Mouse (Mus musculus): Measurements from ENCODE around the gene Sbf1. TPM values are rescaled to one million over a fixed set of nuclear protein-coding genes. Genes with fewer than 3 reads are reported as not detected.

Sbf1 gene
- total and polyA plus RNA-seq, 3 experiments: 22.6 to 79.1 (median 69.3) TPM

DNA sequence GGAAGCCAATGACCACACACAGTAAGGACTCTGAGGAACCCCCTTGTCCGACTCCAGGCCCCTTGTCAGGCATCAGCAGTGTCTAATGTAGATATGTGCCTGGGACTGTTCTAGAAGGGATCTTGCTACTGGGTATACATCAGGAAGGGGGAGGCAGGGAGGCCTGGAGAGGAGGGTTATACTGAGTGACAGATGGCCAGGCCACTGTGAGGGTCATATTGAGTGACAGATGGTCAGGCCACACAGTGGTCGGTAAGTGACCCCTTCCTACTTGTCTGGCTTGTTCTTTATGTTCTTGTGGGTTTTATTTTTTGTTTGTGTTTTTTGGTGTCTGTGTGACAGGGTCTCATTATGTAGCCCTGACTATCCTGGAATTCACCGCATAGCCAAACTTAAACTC lies 39.6 kb downstream of the Sbf1 start:
- Histone ChIP-seq H3K4me1 (ENCODE audit: control insufficient read depth in 1 of 2, insufficient read depth in 2 of 2) (no peaks in the 10 kb centered on the region), H3K79me2 (replicated peaks; ENCODE audit: control insufficient read depth, extremely low read depth, insufficient read depth, poor library complexity, severe bottlenecking) (no peaks in the 10 kb centered on the region), H3K9me3 (replicated peaks; ENCODE audit: low read length) (no peaks in the 10 kb centered on the region), H3K36me3 (replicated peaks in 1 of 2; ENCODE audit: control insufficient read depth in 1 of 2, insufficient read depth in 1 of 2, low read length in 1 of 2) (peaks cover 4 to 55% of the 10 kb centered on the region in 2 experiments), H3K9ac (ENCODE audit: insufficient read depth, low read depth) (no peak overlapping the region), H3K27ac (ENCODE audit: insufficient read depth, low read depth) (no peak overlapping the region), H3K27me3 (replicated peaks) (no peaks in the 10 kb centered on the region), H3K4me2 (ENCODE audit: insufficient read depth, low read depth, poor library complexity, severe bottlenecking) (no peak overlapping the region), H3K4me3 (replicated peaks in 1 of 3; ENCODE audit: low read depth in 2 of 3, low read length in 2 of 3, poor library complexity in 1 of 3) (no peak overlapping the region)
- dilution Hi-C loops (cut with MboI; ENCODE audit: extremely low pct_ligation_motif_present, extremely low pct_unique_long_range_greater_than_20kb, low sequenced_read_pairs) (no loop called here), in situ Hi-C loops (cut with MboI; ENCODE audit: low pct_ligation_motif_present, low pct_unique_long_range_greater_than_20kb, low sequenced_read_pairs) (no loop called here)
- TF ChIP-seq ELF1 (IDR thresholded peaks at IDR 0.05; ENCODE audit: low read depth, low read length): no peak
- no peak for TF ChIP-seq TCF12 (IDR thresholded peaks at IDR 0.05; ENCODE audit: low read depth, low read length)
- no peak for TF ChIP-seq TBP (conservative IDR thresholded peaks at IDR 0.05; ENCODE audit: low read depth, low read length)
- no peak for TF ChIP-seq SMC3 (IDR thresholded peaks at IDR 0.05; ENCODE audit: low read depth, low read length)
- no peak for TF ChIP-seq USF2 (conservative IDR thresholded peaks at IDR 0.05; ENCODE audit: low read depth, low read length)
- no peak for TF ChIP-seq ZMIZ1 (IDR thresholded peaks at IDR 0.05; ENCODE audit: low read depth, low read length)
- no peak for TF ChIP-seq CHD1 (IDR thresholded peaks at IDR 0.05; ENCODE audit: low read depth, low read length)
- no peak for TF ChIP-seq E2F4 (IDR thresholded peaks at IDR 0.05; ENCODE audit: insufficient replicate concordance, low read depth, low read length)
- TF ChIP-seq POLR2AphosphoS2 (IDR thresholded peaks at IDR 0.05; ENCODE audit: low read depth, low read length): no peak
- TF ChIP-seq ZNF384 (IDR thresholded peaks at IDR 0.05; ENCODE audit: low read depth, low read length): no peak
- TF ChIP-seq ZKSCAN1 (IDR thresholded peaks at IDR 0.05; ENCODE audit: borderline replicate concordance, low read depth, low read length): no peak
- TF ChIP-seq POLR2A (IDR thresholded peaks at IDR 0.05; ENCODE audit: low read depth, low read length): no peak
- DNase-seq (ENCODE audit: extremely low read depth): no peak

DNA sequence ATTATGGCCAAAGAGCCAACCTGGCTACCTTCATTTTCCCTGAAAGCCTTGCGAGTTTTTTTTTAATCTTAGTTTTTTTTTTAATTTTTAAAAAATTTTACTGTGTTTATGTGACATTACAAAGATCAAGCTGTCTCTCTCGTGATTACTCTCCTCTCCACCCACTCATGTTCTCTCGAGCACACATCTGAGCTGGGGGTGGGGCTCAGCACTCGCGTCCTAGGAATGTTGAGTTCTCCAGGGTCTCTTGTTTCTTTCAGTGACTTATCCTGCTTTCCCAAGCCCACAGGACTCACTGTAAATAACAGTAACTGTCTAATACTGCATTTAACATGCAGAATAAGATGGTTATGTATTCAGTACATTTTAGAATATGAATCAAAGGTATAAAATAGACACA lies 50.6 kb downstream of the Sbf1 start:
- dilution Hi-C loops (cut with MboI; ENCODE audit: extremely low pct_ligation_motif_present, extremely low pct_unique_long_range_greater_than_20kb, low sequenced_read_pairs) (no loop called here), in situ Hi-C loops (cut with MboI; ENCODE audit: low pct_ligation_motif_present, low pct_unique_long_range_greater_than_20kb, low sequenced_read_pairs) (no loop called here)
- TF ChIP-seq USF2 (conservative IDR thresholded peaks at IDR 0.05; ENCODE audit: low read depth, low read length) (no peak), KAT2A (IDR thresholded peaks at IDR 0.05; ENCODE audit: insufficient replicate concordance, low read length) (no peak), NRF1 (IDR thresholded peaks at IDR 0.05; ENCODE audit: low read depth, low read length) (no peak), JUND (conservative IDR thresholded peaks at IDR 0.05; ENCODE audit: low read depth, low read length) (no peak), CHD1 (IDR thresholded peaks at IDR 0.05; ENCODE audit: low read depth, low read length) (no peak), E2F4 (IDR thresholded peaks at IDR 0.05; ENCODE audit: insufficient replicate concordance, low read depth, low read length) (no peak), MXI1 (IDR thresholded peaks at IDR 0.05; ENCODE audit: low read depth, low read length) (no peak), RAD21 (IDR thresholded peaks at IDR 0.05; ENCODE audit: low read depth, low read length) (no peak), POLR2A (IDR thresholded peaks at IDR 0.05; ENCODE audit: low read depth, low read length) (no peak), MAX (IDR thresholded peaks at IDR 0.05; ENCODE audit: low read length) (no peak), GABPA (IDR thresholded peaks at IDR 0.05; ENCODE audit: insufficient replicate concordance, low read depth, low read length) (no peak), TBP (conservative IDR thresholded peaks at IDR 0.05; ENCODE audit: low read depth, low read length) (no peak), SMC3 (IDR thresholded peaks at IDR 0.05; ENCODE audit: low read depth, low read length) (no peak), BHLHE40 (IDR thresholded peaks at IDR 0.05; ENCODE audit: low read depth, low read length) (no peak), ZNF384 (IDR thresholded peaks at IDR 0.05; ENCODE audit: low read depth, low read length) (no peak), MAZ (IDR thresholded peaks at IDR 0.05; ENCODE audit: low read depth, low read length) (no peak), IRF4 (IDR thresholded peaks at IDR 0.05; ENCODE audit: low read depth, low read length) (no peak), ZKSCAN1 (IDR thresholded peaks at IDR 0.05; ENCODE audit: borderline replicate concordance, low read depth, low read length) (no peak)
- Histone ChIP-seq H3K9me3 (replicated peaks; ENCODE audit: low read length) (no peaks in the 10 kb centered on the region), H3K27me3 (replicated peaks) (no peaks in the 10 kb centered on the region), H3K79me2 (replicated peaks; ENCODE audit: control insufficient read depth, extremely low read depth, insufficient read depth, poor library complexity, severe bottlenecking) (no peaks in the 10 kb centered on the region), H3K9ac (ENCODE audit: insufficient read depth, low read depth) (no peak overlapping the region), H3K27ac (ENCODE audit: insufficient read depth, low read depth) (no peak overlapping the region), H3K36me3 (replicated peaks in 1 of 2; ENCODE audit: control insufficient read depth in 1 of 2, insufficient read depth in 1 of 2, low read length in 1 of 2) (peaks cover 0 to 35% of the 10 kb centered on the region in 2 experiments), H3K4me2 (ENCODE audit: insufficient read depth, low read depth, poor library complexity, severe bottlenecking) (no peak overlapping the region), H3K4me3 (replicated peaks in 1 of 3; ENCODE audit: low read depth in 2 of 3, low read length in 2 of 3, poor library complexity in 1 of 3) (no peak overlapping the region), H3K4me1 (ENCODE audit: control insufficient read depth in 1 of 2, insufficient read depth in 2 of 2) (peaks cover 0 to 8% of the 10 kb centered on the region in 2 experiments; a peak in 2 of 4 replicates)
- no peak for DNase-seq (ENCODE audit: extremely low read depth)

Measured in CH12.LX (cell line).